Mouse (Mus musculus) CH12.LX (cell line): ENCODE data around the gene Med25. TPM values are rescaled to one million over a fixed set of nuclear protein-coding genes. Genes with fewer than 3 reads are reported as not detected.

ENCODE experiments used
- DNase-seq: peaks from one replicate; pipeline ENCODE4 v3.0.0-alpha.2; 2013; ENCODE audit errors: extremely low read depth
- H3K27ac ChIP-seq: 2 replicates; pipeline ENCODE4 v1.5.1; 2012; ENCODE audit warnings: low read depth, mild to moderate bottlenecking, control low read depth, moderate library complexity; ENCODE audit not compliant: insufficient read depth
- H3K27me3 ChIP-seq: replicated peaks from 2 replicates; pipeline ENCODE3; 2012; ENCODE audit warnings: inconsistent platforms
- H3K36me3 ChIP-seq, 2 experiments: replicated peaks in 1 of 2; 2 replicates each; pipeline versions ENCODE3 to v1.6.1; 2012; ENCODE audit warnings: inconsistent platforms in 1 of 2, low read length in 1 of 2, mild to moderate bottlenecking in 1 of 2, mixed read lengths in 1 of 2, moderate library complexity in 1 of 2; ENCODE audit not compliant: control insufficient read depth in 1 of 2, insufficient read depth in 1 of 2
- H3K4me1 ChIP-seq, 2 experiments: 2 replicates each; pipeline ENCODE4 v1.6.1; 2012; ENCODE audit warnings: inconsistent platforms in 1 of 2, moderate library complexity in 1 of 2; ENCODE audit not compliant: insufficient read depth in 2 of 2, control insufficient read depth in 1 of 2
- H3K4me2 ChIP-seq: 2 replicates; pipeline ENCODE4 v1.6.1; 2012; ENCODE audit warnings: low read depth, mild to moderate bottlenecking, control low read depth; ENCODE audit not compliant: poor library complexity, insufficient read depth, severe bottlenecking
- H3K4me3 ChIP-seq, 3 experiments: fragments of 150-350 bp in 1 of 3; sonication (generic) in 1 of 3; replicated peaks in 1 of 3; 2 replicates each; pipeline versions ENCODE3 to v1.5.1; 2011 to 2012; ENCODE audit warnings: low read depth in 2 of 3, low read length in 2 of 3, mild to moderate bottlenecking in 2 of 3, moderate library complexity in 2 of 3, control low read depth in 1 of 3, improper control_type of control experiment in 1 of 3, inconsistent platforms in 1 of 3, mixed read lengths in 1 of 3; ENCODE audit not compliant: poor library complexity in 1 of 3
- H3K79me2 ChIP-seq: replicated peaks from 2 replicates; pipeline ENCODE4 v1.6.1; 2012; ENCODE audit warnings: mild to moderate bottlenecking, moderate library complexity; ENCODE audit not compliant: control insufficient read depth, poor library complexity, insufficient read depth, severe bottlenecking; ENCODE audit errors: extremely low read depth
- H3K9ac ChIP-seq: 2 replicates; pipeline ENCODE4 v1.6.1; 2012; ENCODE audit warnings: low read depth, mild to moderate bottlenecking, control low read depth, moderate library complexity; ENCODE audit not compliant: insufficient read depth
- H3K9me3 ChIP-seq: replicated peaks from 2 replicates; pipeline ENCODE3; 2012; ENCODE audit warnings: low read length, inconsistent platforms, mixed read lengths
- BHLHE40 ChIP-seq: IDR thresholded peaks from 2 replicates; pipeline ENCODE4 v1.6.1; 2011; ENCODE audit warnings: mild to moderate bottlenecking, low read depth, low read length, improper control_type of control experiment
- CHD1 ChIP-seq: IDR thresholded peaks from 2 replicates; pipeline ENCODE4 v1.6.1; 2012; ENCODE audit warnings: low read depth, low read length, improper control_type of control experiment, inconsistent platforms
- CHD2 ChIP-seq: IDR thresholded peaks from 2 replicates; pipeline ENCODE4 v1.6.1; 2011; ENCODE audit warnings: low read length, improper control_type of control experiment
- CTCF ChIP-seq, 2 experiments: IDR thresholded peaks in 1 of 2; conservative IDR thresholded peaks in 1 of 2; 2 replicates each; pipeline ENCODE4 v1.5.1; 2011 to 2012; ENCODE audit warnings: low read depth in 2 of 2, low read length in 2 of 2, improper control_type of control experiment in 1 of 2, inconsistent platforms in 1 of 2, mild to moderate bottlenecking in 1 of 2, moderate library complexity in 1 of 2
- E2F4 ChIP-seq: IDR thresholded peaks from 2 replicates; pipeline ENCODE4 v1.6.1; 2011; ENCODE audit warnings: low read depth, low read length, improper control_type of control experiment; ENCODE audit not compliant: insufficient replicate concordance
- EP300 ChIP-seq: IDR thresholded peaks from 2 replicates; pipeline ENCODE4 v1.6.1; 2011; ENCODE audit warnings: low read length, improper control_type of control experiment
- ETS1 ChIP-seq: conservative IDR thresholded peaks from 2 replicates; pipeline ENCODE4 v1.6.1; 2012; ENCODE audit warnings: low read depth, mild to moderate bottlenecking, inconsistent platforms, low read length, improper control_type of control experiment, moderate library complexity
- GABPA ChIP-seq: IDR thresholded peaks from 2 replicates; pipeline ENCODE4 v1.6.1; 2012; ENCODE audit warnings: low read depth, low read length, improper control_type of control experiment, inconsistent platforms; ENCODE audit not compliant: insufficient replicate concordance
- HCFC1 ChIP-seq: IDR thresholded peaks from 2 replicates; pipeline ENCODE4 v1.6.1; 2012; ENCODE audit warnings: low read depth, mild to moderate bottlenecking, inconsistent platforms, low read length, improper control_type of control experiment
- JUN ChIP-seq: IDR thresholded peaks from 2 replicates; pipeline ENCODE4 v1.6.1; 2011; ENCODE audit warnings: low read depth, mild to moderate bottlenecking, low read length, improper control_type of control experiment, moderate library complexity; ENCODE audit not compliant: insufficient read depth
- JUND ChIP-seq: conservative IDR thresholded peaks from 2 replicates; pipeline ENCODE4 v1.6.1; 2011; ENCODE audit warnings: low read depth, low read length, improper control_type of control experiment
- MAX ChIP-seq: IDR thresholded peaks from 2 replicates; pipeline ENCODE4 v1.6.1; 2011; ENCODE audit warnings: low read length, improper control_type of control experiment
- MAZ ChIP-seq: IDR thresholded peaks from 2 replicates; pipeline ENCODE4 v1.6.1; 2012; ENCODE audit warnings: low read depth, mild to moderate bottlenecking, inconsistent platforms, low read length, improper control_type of control experiment, moderate library complexity
- MEF2A ChIP-seq: IDR thresholded peaks from 2 replicates; pipeline ENCODE4 v1.6.1; 2014; ENCODE audit warnings: low read depth, mild to moderate bottlenecking, inconsistent platforms, low read length, improper control_type of control experiment, borderline replicate concordance
- MXI1 ChIP-seq: IDR thresholded peaks from 2 replicates; pipeline ENCODE4 v1.6.1; 2011; ENCODE audit warnings: mild to moderate bottlenecking, low read depth, low read length, improper control_type of control experiment
- MYC ChIP-seq: IDR thresholded peaks from 2 replicates; pipeline ENCODE4 v1.6.1; 2011; ENCODE audit warnings: low read depth, mild to moderate bottlenecking, improper control_type of control experiment, low read length
- NRF1 ChIP-seq: IDR thresholded peaks from 2 replicates; pipeline ENCODE4 v1.6.1; 2014; ENCODE audit warnings: low read depth, mild to moderate bottlenecking, inconsistent platforms, low read length, improper control_type of control experiment, moderate library complexity
- PAX5 ChIP-seq: IDR thresholded peaks from 2 replicates; pipeline ENCODE4 v1.6.1; 2012; ENCODE audit warnings: low read length, inconsistent platforms, mixed read lengths
- POLR2A ChIP-seq: IDR thresholded peaks from 2 replicates; pipeline ENCODE4 v1.6.1; 2011; ENCODE audit warnings: low read depth, mild to moderate bottlenecking, improper control_type of control experiment, low read length
- POLR2AphosphoS2 ChIP-seq: IDR thresholded peaks from 2 replicates; pipeline ENCODE4 v1.6.1; 2011; ENCODE audit warnings: low read depth, low read length, improper control_type of control experiment
- SIN3A ChIP-seq: IDR thresholded peaks from 2 replicates; pipeline ENCODE4 v1.6.1; 2012; ENCODE audit warnings: low read length, improper control_type of control experiment, inconsistent platforms
- SMC3 ChIP-seq: IDR thresholded peaks from 2 replicates; pipeline ENCODE4 v1.6.1; 2011; ENCODE audit warnings: low read depth, low read length, improper control_type of control experiment
- TBP ChIP-seq: conservative IDR thresholded peaks from 2 replicates; pipeline ENCODE4 v1.6.1; 2011; ENCODE audit warnings: low read depth, low read length, improper control_type of control experiment
- USF1 ChIP-seq: IDR thresholded peaks from 2 replicates; pipeline ENCODE4 v1.6.1; 2014; ENCODE audit warnings: low read depth, mild to moderate bottlenecking, inconsistent platforms, low read length, improper control_type of control experiment
- USF2 ChIP-seq: conservative IDR thresholded peaks from 2 replicates; pipeline ENCODE4 v1.6.1; 2011; ENCODE audit warnings: low read depth, low read length, improper control_type of control experiment
- ZC3H11A ChIP-seq: IDR thresholded peaks from 2 replicates; pipeline ENCODE4 v1.6.1; 2012; ENCODE audit warnings: low read depth, mild to moderate bottlenecking, inconsistent platforms, low read length, improper control_type of control experiment
- ZMIZ1 ChIP-seq: IDR thresholded peaks from 2 replicates; pipeline ENCODE4 v1.6.1; 2012; ENCODE audit warnings: low read depth, mild to moderate bottlenecking, inconsistent platforms, low read length, improper control_type of control experiment
- ZNF384 ChIP-seq: IDR thresholded peaks from 2 replicates; pipeline ENCODE4 v1.6.1; 2012; ENCODE audit warnings: low read depth, low read length, improper control_type of control experiment, inconsistent platforms
- dilution Hi-C: fragments of 300-500 bp; cut with MboI; formaldehyde crosslinking; loops from 2 replicates; pipeline ENCODE4 v1.14.3; 2020; ENCODE audit warnings: low sequenced_read_pairs; ENCODE audit not compliant: extremely low pct_unique_long_range_greater_than_20kb, extremely low pct_ligation_motif_present
- in situ Hi-C: fragments of 300-500 bp; cut with MboI; formaldehyde crosslinking; loops from 3 replicates; pipeline ENCODE4 v1.14.3; 2019; ENCODE audit warnings: low sequenced_read_pairs, low pct_ligation_motif_present, low pct_unique_long_range_greater_than_20kb, mixed read lengths
- polyA plus RNA-seq: library from polyadenylated mRNA; unstranded; fragments of >175 nt; gene quantifications from 2 replicates; pipeline ENCODE4 v1.2.1, GENCODE M21; 2012; ENCODE audit warnings: low read depth; ENCODE audit not compliant: insufficient read length
- total RNA-seq, 2 experiments: library from RNA; depleted of rRNA; stranded (reverse); fragments of 300-350 nt in 1 of 2; fragments of >200 nt in 1 of 2; gene quantifications; 2 replicates each; pipeline ENCODE4 v1.2.3; 2012 to 2014

Gene Med25
- total and polyA plus RNA-seq, 3 experiments: 18.4 to 67.4 (median 56.7) TPM

DNA sequence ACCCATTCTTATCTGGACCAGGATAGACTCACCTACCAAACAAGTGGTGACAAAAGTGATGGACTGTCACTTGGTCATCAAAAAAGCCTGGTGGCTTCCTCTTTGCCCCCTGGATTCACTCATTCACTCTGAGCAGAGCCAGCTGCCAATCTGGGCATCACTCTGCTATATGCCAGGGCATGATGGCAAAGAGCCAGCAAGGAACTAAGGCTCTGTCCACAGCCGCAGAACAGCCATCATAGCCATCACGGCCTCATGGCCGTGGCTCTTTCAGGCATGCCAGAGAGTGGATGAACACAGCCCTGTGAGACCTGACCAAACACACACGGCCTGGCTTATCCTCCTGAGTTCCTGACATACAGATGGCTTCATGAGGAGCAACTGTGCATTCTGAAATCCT is 1.8 kb downstream of the Med25 start:
- Histone ChIP-seq H3K4me3 (no peak overlapping the region), H3K27ac (no peak overlapping the region), H3K4me2 (peak overlapping the region; percentile 85; the same call in 1 of the 2 replicates), H3K27me3 (no peaks in the 10 kb centered on the region)
- TF ChIP-seq CHD1 (no peak), JUN (no peak), MXI1 (no peak), ZMIZ1 (no peak), POLR2A (no peak), ZNF384 (no peak), BHLHE40 (no peak), SIN3A (no peak), PAX5 (no peak), JUND (no peak), CTCF (conservative IDR thresholded peaks at IDR 0.05 in 1 of 2, IDR thresholded peaks at IDR 0.05 in 1 of 2; ENCODE audit: low read depth in 2 of 2, low read length in 2 of 2) (no peak), NRF1 (no peak), MAX (no peak), SMC3 (no peak), HCFC1 (no peak), MAZ (no peak), CHD2 (no peak), GABPA (no peak)
- TF ChIP-seq, all 38 proteins: peak for 0
- Histone ChIP-seq H3K9me3 (no peaks in the 10 kb centered on the region), H3K79me2 (peaks cover 14% of the 10 kb centered on the region), H3K4me1 (peaks cover 10 to 19% of the 10 kb centered on the region in 2 experiments), H3K9ac (peak overlapping the region; percentile 94; the same call in 1 of the 2 replicates), H3K36me3 (peaks cover 17 to 49% of the 10 kb centered on the region in 2 experiments)
- no peak for DNase-seq
- dilution Hi-C loops (no loop called here), in situ Hi-C loops (no loop called here)

DNA sequence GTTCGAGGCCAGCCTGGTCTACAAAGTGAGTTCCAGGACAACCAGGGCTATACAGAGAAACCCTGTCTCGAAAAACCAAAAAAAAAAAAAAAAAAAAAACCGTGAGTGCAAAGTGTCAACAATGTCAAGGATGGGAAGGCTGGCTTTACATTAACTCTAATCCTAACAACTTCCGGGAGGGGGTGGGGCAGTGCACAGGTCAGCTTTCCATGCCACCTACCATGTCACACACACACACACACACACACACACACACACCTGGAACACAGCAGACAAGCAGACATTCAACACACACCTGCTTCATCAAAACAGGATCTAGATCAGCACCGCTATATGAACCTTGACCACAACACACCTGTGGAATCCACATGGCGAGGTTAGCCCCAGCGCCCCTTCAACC is 2.3 kb downstream of the Med25 start:
- Histone ChIP-seq H3K4me2 (no peak overlapping the region), H3K9ac (no peak overlapping the region), H3K4me3 (no peak overlapping the region), H3K79me2 (peaks cover 14% of the 10 kb centered on the region), H3K27me3 (no peaks in the 10 kb centered on the region), H3K36me3 (peaks cover 22 to 54% of the 10 kb centered on the region in 2 experiments), H3K9me3 (no peaks in the 10 kb centered on the region), H3K4me1 (peaks cover 10 to 17% of the 10 kb centered on the region in 2 experiments), H3K27ac (no peak overlapping the region)
- no peak for DNase-seq
- dilution Hi-C loops: no loop called here
- in situ Hi-C loops: no loop called here
- TF ChIP-seq EP300 (no peak), USF2 (no peak), ZNF384 (no peak), USF1 (no peak), GABPA (no peak), ZC3H11A (no peak), MAZ (no peak), POLR2AphosphoS2 (no peak), TBP (no peak), POLR2A (no peak), NRF1 (no peak), JUND (no peak), MEF2A (no peak), ETS1 (no peak), ZMIZ1 (no peak), CHD2 (no peak), E2F4 (no peak), MYC (no peak)
